Mouse (Mus musculus): ENCODE measurements around the gene Synj2.
A peak's percentile ranks its signal among the peaks of the same experiment; 100 is the strongest.

Synj2 gene

DNA sequence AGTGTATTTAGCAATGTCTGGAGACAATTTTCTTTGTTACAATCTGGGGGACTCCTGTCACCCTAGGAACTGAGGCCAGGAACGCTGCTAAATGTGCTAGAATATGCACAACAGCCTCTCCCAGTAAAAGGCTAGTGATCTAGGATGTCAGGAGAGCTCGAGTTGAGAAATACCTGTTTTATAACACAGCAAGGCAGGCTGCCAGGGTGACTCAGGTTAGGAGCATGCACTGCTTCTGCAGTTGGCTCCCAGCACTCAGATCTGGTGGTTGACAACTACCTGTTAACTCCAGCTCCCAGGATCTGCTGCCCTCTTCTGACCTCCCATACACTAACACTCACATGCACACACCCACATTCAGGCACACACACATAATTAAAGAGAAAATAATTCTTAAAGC, 124.9 kb downstream of the Synj2 start:
- no peak for DNase-seq

DNA sequence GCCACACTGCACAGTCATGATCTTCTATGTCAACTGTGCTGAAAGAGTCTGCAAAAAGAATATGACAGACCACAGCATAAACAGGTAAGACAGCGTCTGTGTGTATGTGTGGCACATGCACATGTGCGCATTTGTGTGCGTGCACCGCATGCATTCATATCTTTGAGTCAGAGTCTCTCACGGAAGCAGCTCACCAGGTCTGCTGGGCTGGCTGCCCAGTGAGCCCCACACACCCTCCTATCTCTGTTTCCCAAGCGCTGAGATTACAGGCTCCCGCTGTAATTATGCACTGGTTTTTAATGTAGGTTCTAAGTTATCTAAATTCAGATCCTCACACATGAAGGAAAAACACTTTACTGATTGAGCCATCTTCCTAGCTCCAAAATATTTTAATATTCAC, 126.5 kb downstream of the Synj2 start:
- no peak for DNase-seq

- DNase-seq = no peak
These were observed 128.8 kb downstream of the Synj2 start for GRCm38 (mm10) chr17:6069866-6070265.

DNA sequence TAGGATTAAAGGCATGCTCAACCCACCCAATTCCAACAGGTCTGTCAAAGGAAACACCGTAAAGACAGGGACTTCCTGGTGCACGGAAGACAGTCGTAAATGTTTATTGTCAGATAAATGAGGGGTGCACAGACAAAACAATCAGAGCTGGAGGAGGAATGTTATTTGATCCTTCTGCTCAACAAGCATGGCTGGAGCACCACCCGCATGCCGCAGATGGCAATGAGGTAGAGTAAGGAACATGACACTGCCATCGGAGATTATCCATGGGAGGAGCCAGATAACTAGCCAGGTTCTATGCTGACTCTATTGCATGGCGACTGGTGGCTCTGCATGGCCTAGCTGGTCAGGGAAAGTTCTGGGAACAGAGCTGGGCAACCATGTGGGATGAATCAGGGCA, 132.3 kb downstream of the Synj2 start:
- no peak for DNase-seq

GRCm38 (mm10) chr17:6079287-6080122, 138.4 kb downstream of the Synj2 start, which contains the start of the genes Serac1 and Gtf2h5:
Serac1 (minus strand) TSS chr17:6079741.
Gtf2h5 (plus strand) TSS chr17:6079786.
- DNase-seq = peak; percentile 98

- no peak for DNase-seq
These were observed 142.3 kb downstream of the Synj2 start for GRCm38 (mm10) chr17:6083323-6083890.

DNA sequence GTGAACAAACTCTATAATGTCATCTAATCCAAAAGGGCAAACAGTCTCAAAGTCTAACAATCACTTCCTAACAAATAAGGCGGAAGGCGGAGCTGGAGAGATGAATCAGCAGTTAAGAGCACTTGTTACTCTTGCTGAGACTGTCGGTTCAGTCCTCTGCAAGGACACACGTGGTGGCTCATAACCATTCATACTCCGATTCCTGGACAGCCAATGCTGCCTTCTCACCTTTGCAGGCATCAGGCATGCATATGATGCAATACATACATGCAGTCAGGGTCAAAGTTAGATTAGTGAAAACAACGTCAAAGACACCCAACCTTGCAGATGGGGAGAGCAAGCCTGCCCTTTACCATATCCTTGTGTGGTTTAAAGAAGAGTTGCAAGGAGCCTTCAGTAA, 150.5 kb downstream of the Synj2 start:
- no peak for DNase-seq
